Mouse (Mus musculus): ENCODE results near the gene Mdh2.

Gene Mdh2

DNA sequence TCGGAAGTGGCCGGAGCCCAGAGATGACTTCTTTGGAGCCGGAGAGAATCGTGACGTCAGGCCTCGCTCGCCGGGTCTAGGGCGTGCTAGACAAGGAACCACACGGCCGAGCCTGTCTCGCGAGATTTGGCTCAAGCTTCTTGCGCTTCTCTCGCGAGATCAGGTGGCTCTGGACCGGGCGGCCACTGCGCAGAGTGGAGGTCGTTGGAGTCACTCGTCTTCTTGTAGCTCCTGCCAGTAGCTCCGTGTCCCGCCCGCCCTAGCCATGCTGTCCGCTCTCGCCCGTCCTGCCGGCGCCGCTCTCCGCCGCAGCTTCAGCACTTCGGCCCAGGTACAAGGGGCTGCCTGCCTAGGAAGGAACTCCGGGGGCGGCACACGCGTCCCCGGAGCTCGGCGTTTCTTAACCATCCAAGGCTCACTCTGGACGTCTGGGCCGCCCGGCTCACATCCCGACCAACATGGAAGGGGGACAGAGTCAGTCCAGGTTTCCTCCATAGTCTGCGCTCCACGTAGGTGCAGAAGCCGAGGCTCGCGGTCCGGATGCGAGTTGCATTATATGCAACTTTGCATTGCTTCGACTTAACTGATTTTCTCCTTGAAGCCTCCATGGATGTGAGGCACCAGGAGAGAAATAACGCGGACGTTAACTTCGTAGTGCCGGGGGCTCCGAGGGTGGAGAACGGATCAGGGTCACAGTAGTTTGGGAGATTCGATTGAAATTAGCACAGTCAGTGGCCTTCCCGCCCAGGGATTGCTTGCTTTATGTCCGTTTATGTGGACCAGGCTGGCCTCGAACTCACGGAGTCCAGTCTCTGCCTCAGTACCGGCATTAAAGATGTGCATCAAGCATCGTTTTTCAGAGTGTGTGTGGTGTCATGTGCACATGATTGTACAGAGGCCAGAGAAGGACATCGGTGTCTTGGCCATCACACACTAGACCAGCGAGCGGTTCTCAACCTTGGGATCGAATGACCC lies at the start of gene Mdh2:
Mdh2 (plus strand) TSS at position 10 of the 975 bp plus-strand sequence.
- DNase-seq (ENCODE audit: low spot score in 2 of 2) = peak; percentile 99

DNA sequence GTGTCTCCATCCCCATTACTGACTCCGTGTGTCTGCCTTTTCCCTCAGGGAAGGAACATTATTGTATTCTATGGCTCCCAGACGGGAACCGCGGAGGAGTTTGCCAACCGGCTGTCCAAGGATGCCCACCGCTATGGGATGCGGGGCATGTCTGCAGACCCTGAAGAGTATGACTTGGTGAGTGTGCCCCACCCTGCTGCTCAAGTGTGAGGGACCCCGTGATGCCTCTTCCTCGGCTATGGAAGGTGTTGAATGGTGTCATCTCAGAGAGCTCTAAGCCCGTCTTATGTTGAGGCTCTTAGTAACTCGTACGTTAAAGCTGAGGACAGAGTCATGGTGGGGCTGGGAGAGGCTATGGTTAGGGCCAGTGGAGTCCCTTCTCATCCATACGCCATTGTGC lies 48.9 kb upstream of the Mdh2 start:
- DNase-seq (ENCODE audit: low spot score in 2 of 2) = no peak

GRCm38 (mm10) chr5:135730278-135730677 lies 48.0 kb upstream of the Mdh2 start:
- DNase-seq (ENCODE audit: low spot score in 2 of 2) = no peak

GRCm38 (mm10) chr5:135730916-135731315 lies 47.4 kb upstream of the Mdh2 start:
- DNase-seq (ENCODE audit: low spot score in 2 of 2) = no peak

DNA sequence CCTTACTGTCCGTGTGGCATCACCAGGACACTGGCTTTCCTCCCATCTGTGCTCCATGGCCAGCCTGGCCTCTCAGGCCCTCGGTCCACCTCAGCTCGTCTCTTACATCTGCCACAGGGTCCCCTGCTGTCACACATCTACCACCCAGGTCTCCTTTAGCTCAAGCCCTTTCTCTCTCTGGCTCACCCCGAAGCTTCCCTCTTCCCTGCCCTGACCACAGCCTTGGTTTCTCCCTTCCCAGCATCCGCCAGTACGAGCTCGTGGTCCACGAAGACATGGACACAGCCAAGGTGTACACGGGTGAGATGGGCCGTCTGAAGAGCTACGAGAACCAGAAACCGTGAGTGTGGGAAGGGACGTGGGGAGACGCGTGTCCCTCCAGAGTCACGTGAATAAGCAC lies 47.0 kb upstream of the Mdh2 start:
- no peak for DNase-seq (ENCODE audit: low spot score in 2 of 2)

DNA sequence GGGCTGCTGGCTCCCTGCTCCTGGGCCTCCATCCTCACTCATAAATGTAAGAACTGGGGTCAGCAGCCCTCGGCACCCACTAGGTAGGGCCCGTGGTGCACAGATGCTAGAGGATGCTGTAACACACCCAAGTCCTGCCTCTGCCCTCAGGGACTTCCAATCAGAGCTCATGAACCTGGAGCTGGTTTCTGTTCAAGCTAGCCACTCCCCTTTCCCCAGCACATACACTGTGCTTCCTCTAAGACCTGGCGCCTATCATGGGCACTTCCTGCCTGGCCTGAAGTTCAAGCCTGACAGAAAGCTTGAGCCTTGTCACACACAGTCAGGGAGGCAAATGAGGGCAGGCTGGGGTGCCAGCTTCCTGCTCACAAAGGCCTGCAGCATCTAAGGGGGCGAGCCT lies 45.2 kb upstream of the Mdh2 start:
- DNase-seq (ENCODE audit: low spot score in 2 of 2) = no peak

DNA sequence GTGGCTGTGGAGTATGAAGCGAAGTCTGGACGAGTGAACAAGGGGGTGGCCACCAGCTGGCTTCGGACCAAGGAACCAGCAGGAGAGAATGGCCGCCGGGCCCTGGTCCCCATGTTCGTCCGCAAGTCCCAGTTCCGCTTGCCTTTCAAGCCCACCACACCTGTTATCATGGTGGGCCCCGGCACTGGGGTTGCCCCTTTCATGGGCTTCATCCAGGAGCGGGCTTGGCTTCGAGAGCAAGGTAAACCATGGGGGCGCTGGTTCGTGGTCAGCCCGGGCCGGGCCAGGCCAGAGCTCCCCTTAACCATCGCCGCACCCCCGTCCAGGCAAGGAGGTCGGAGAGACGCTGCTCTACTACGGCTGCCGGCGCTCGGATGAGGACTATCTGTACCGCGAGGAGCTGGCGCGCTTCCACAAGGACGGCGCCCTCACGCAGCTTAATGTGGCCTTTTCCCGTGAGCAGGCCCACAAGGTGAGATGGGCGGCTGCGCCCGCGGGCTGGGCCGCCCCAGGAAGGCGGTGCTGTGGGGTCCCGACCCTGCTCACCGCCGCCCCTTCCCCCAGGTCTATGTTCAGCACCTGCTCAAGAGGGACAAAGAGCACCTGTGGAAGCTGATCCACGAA lies 44.1 kb upstream of the Mdh2 start:
- DNase-seq (ENCODE audit: low spot score in 2 of 2) = no peak

DNA sequence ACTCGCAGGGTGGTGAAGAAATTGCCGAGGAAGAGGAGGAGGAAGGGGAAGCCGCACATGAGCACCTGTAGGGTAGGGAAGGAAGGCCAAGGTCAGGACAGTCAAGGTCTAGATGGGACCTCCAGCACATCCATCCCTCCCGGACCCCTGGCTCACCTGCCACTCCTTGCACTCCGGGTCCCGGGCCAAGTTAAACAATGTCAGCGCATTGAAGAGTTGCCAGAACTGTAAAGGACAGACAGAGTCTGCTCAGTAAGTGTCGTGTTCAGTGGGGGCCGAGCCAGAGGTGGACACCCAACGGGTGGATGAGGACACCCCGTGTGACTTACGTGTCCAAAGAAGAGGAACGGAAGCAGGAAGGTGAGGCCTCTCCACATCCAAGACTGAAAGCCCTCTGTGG lies 42.5 kb upstream of the Mdh2 start:
- DNase-seq (ENCODE audit: low spot score in 2 of 2) = no peak

GRCm38 (mm10) chr5:135736544-135736943 lies 41.7 kb upstream of the Mdh2 start:
- DNase-seq (ENCODE audit: low spot score in 2 of 2) = no peak

DNA sequence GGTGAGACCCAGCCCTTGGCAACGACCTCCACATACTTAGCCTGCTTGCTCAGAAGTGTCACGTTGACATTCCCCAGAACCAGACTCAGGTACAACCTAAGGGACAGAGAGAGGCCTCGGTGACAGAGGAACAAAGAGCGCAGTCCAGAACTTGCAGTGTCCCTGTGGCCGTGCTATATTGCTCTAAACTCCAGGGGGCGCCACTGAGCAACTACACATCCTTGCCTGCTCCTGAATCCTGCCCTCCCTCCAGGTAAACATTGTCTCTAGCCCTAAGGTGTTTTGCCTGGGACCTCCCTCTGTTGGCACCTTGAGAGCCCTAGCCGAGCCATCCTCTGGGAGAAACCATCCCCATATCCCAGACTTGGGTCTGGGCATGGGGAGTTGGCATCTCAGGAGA lies 41.1 kb upstream of the Mdh2 start:
- DNase-seq (ENCODE audit: low spot score in 2 of 2) = no peak

GRCm38 (mm10) chr5:135738266-135738665 lies 40.0 kb upstream of the Mdh2 start:
- no peak for DNase-seq (ENCODE audit: low spot score in 2 of 2)

DNA sequence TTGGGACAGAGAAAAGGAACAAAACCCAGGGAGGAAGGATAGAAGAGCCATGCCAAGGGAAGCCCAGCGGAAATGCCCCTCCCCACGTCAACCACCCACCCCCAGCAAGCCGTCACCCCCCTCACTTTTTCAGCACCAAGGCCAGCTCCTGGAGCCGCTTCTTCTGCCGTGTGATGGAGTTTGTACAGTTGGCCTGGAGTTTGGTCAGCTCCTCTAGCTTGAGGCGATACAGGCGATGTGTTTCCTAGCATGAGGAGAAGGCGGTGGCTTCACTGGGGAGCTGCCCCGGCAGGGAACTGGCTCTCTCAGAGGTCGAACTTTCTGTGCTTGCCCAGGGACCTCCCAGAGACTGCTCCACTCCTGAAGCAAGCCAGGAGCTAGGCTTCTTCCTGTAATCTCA lies 36.1 kb upstream of the Mdh2 start:
- no peak for DNase-seq (ENCODE audit: low spot score in 2 of 2)

DNA sequence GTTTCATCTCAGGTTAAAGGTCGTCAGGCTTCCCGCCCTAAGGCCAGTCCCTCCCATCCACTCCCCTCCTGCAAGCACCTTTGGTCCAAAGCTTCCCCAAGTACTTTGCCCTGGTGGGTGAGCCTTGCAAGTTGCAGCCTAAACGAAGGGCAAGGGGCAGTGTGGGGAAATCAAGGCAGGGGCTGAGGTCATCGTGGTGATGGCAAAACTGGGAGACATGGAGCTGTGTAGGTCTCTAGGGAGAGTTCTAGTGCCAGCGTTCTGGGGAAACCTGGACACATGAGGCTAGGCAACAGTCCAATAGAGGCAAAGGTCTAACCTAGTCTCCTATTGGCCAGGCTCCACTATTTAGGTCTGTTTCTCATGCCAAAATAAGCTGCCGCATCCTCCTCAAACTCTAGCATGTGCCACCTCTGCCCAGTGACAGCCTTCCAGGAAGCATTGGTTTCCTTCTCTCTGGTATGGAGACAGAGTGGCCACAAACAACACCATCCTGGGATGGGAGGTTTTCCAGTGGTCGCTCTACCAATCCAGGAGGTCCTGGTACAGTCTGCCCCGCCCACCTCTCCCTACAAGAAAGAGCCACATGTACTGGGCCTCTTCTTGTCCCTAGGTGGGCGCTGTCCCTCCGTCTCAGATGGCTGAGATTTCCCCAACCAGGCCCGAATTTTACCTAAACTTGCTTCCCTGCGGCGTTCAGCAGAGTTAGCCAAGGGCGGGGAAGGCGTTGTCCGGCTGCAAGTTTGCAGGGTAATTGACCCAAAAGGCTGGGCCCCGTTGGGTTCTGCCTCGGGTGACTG lies 35.1 kb upstream of the Mdh2 start:
- DNase-seq (ENCODE audit: low spot score in 2 of 2) = no peak

DNA sequence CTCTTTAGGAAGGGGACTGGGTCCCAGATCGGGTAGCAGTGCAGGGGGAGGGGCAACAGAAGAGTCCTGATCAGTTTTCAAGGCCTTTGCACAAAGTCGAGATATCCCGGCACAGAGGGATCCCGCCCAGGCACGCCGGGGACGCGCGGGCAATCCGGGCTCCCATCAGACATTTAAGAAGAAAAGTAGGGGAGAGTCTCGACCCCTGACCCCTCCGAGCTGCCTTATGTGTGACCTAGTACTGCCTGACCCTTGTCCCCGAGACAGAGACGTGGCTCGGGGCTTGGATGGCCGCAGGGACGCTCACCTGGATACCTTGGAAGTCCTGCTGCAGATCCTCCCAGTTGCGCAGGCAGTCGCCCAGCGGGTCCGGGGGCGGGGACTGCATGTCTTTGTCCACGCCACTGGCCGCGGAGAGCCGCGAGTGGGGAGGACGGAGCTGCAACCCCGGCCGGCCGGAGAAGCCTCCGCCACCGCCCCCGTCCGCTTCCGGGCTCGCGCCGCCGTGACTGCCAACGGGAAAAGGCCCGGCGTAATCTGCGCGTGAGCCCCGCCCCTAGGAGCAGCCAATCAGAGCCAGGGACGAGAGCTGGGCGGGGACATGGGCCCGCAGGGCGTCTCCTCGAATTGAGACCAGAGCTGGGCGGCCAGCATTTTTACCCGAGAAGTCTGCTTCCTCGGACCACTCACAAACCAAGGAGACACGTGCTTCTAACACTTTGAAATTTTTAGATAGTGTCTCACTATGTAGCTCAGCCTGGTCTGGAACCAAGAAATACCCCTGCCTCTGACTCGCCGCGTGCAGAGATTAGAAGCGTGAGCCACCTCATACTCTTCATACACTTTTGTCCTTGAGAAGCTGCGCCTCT lies 34.3 kb upstream of the Mdh2 start, which contains the start of gene Tmem120a:
Tmem120a (minus strand) TSS at position 708 of the 869 bp plus-strand sequence.
- DNase-seq (ENCODE audit: low spot score in 2 of 2) = peak; percentile 93 to 95

DNA sequence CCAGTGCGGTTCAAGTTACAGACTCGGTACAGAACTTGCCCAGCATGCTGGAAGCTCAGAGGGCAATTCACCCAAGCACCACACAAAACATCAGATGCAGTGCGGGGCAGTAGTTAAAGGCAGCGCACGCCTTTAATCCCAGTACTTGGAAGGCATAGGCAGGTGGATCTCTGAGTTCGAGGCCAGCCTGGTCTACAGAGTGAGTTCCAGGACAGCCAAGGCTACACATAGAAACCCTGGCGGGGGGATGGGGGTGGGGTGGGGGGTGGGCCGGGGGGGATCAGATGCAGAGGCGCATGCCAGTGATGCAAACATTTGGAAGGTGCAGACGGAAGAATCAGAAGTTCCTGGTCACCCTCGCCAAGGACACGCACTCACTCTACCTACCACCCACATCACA lies 33.5 kb upstream of the Mdh2 start:
- DNase-seq (ENCODE audit: low spot score in 2 of 2) = no peak

- DNase-seq (ENCODE audit: low spot score in 2 of 2) = no peak
Observed at GRCm38 (mm10) chr5:135751041-135751440, 27.2 kb upstream of the Mdh2 start.

DNA sequence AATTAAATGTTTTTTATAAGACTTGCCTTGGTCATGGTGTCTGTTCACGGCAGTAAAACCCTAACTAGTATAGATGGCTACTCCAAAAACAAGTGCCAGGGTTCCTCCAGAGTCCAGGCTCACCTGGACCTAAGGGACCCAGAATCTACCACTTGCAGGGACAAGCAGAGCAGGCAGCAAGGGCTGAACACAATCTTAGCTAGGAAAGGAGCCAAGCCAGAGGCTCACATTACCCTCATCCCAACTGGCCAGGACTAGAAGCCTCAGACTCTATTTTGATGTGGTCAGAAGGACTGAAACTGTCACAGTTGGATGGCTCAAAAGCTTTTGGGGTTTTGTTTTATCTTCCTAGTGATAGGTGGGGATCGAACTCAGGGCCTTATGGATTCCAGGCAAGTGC lies 26.7 kb upstream of the Mdh2 start:
- no peak for DNase-seq (ENCODE audit: low spot score in 2 of 2)

- no peak for DNase-seq (ENCODE audit: low spot score in 2 of 2)
Observed at GRCm38 (mm10) chr5:135761881-135762280, 16.4 kb upstream of the Mdh2 start.

- peak; percentile 52 to 81 for DNase-seq (ENCODE audit: low spot score in 2 of 2)
Observed at GRCm38 (mm10) chr5:135763526-135763925, 14.8 kb upstream of the Mdh2 start.

DNA sequence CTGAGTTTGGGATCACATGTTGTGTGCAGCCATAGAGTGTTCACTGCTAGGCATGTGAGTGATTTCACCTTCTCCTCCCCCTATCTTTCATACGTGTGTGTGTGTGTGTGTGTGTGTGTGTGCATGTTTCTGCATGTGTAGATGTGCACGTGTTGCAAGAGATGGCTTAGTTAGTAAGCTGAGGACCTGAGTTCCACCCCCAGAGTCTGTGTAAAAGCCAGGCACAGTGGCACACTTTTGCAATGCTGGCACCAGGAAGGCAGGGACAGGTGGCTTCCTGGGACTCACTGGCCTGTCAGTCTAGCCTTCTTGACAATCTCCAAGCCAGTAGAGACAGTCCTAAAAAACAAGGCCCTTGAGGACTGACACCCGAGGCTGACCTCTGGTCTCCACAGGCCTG lies 13.3 kb upstream of the Mdh2 start:
- no peak for DNase-seq (ENCODE audit: low spot score in 2 of 2)

- no peak for DNase-seq (ENCODE audit: low spot score in 2 of 2)
Observed at GRCm38 (mm10) chr5:135772519-135772918, 5.8 kb upstream of the Mdh2 start.

Measured in spleen, postnatal 4 days (tissue).